Mouse (Mus musculus) limb, embryonic 15.5 days (tissue): ENCODE data around the gene Lyrm7. TPM values are rescaled to one million over a fixed set of nuclear protein-coding genes. Genes with fewer than 3 reads are reported as not detected.

ENCODE experiments used
- ATAC-seq: fragments of 200-750 bp; cut with Nextera tagmentation; 2 replicates; pipeline ENCODE4 v1.8.0; 2017; ENCODE audit warnings: low read depth, moderate TSS enrichment; ENCODE audit not compliant: insufficient number of reproducible peaks, low FRiP score, low TSS enrichment
- H3K27ac ChIP-seq: fragments of 300-500 bp; sonication (generic); 2 replicates; pipeline ENCODE4 v1.5.1; 2015; ENCODE audit warnings: moderate library complexity, mild to moderate bottlenecking, inconsistent platforms
- H3K27me3 ChIP-seq: fragments of 300-500 bp; sonication (generic); 2 replicates; pipeline ENCODE4 v1.6.1; 2015; ENCODE audit warnings: inconsistent platforms
- H3K36me3 ChIP-seq: fragments of 300-500 bp; sonication (generic); 2 replicates; pipeline ENCODE4 v1.6.1; 2015; ENCODE audit warnings: inconsistent platforms
- H3K4me1 ChIP-seq: fragments of 300-500 bp; sonication (generic); 2 replicates; pipeline ENCODE4 v1.6.1; 2015; ENCODE audit warnings: inconsistent platforms
- H3K4me2 ChIP-seq: fragments of 300-500 bp; sonication (generic); 2 replicates; pipeline ENCODE4 v1.6.1; 2015; ENCODE audit warnings: mild to moderate bottlenecking, inconsistent platforms
- H3K4me3 ChIP-seq: fragments of 300-500 bp; sonication (generic); 2 replicates; pipeline ENCODE4 v1.5.1; 2015; ENCODE audit warnings: mild to moderate bottlenecking, inconsistent platforms
- H3K9ac ChIP-seq: fragments of 300-500 bp; sonication (generic); 2 replicates; pipeline ENCODE4 v1.6.1; 2015; ENCODE audit warnings: inconsistent platforms
- H3K9me3 ChIP-seq: fragments of 300-500 bp; sonication (generic); 2 replicates; pipeline ENCODE4 v1.6.1; 2016; ENCODE audit warnings: inconsistent platforms
- WGBS: fragments of 180-500 bp; shearing (Covaris S2); methylation state at CpG from one replicate; pipeline ENCODE4 v1.1.7; 2015; 5-methylcytosine and 5-hydroxymethylcytosine counted together
- polyA plus RNA-seq: library from polyadenylated mRNA; unstranded; fragments of >200 nt; fragmentation: Nextera tagmentation; extraction: Ambion mirVana; gene quantifications from 2 replicates; pipeline ENCODE4 v1.2.1, GENCODE M21; 2015

Gene Lyrm7
- 9.5 and 9.7 TPM in 2 replicates for polyA plus RNA-seq

DNA sequence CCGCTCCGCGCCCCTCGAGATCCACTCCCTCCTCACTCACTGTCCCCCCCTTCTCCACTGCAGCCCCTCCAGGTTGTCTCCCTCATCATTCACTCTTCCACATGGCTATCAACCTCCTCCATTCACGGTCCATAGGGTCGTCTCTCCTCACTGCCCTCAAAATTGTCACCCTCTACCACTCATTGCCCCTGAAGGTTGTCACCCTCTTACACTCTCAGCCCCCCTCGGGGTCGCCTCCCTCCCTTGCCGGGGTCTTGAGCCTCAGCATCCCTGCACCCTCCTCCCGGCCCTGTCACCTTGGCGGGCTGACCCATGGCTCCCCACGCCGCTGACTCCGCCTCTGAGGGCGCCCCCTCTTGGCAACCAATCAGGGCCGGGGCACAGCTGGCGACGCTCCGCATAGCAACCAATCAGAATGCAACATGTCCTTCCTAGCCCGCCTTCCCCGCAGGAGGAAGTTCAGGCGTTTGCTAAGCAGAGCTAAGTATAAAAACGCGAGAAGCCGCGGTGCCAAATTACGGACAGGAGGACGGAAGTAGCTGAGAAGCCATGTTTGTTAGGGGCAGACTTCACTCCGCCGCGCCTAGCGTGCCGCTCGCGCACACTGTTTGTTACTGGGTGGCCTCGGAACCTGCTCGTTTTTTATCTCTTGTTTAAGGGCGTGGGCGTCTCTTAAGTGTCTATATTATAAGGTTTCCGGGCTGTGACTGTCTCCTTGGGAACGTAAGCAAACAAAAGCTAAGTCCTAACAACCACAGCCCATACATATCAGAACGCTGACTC lies at the start of gene Lyrm7:
Gene Lyrm7, minus strand, starts transcription at position 661 of the 783 bp plus-strand sequence.
- under 1% methylated on average over 42 of the region's 42 CpGs for WGBS
- Histone ChIP-seq H3K9me3 (no peaks in the 10 kb centered on the region), H3K27me3 (no peaks in the 10 kb centered on the region), H3K4me3 (peak within 1 kb of the TSS; percentile 61), H3K9ac (peak within 1 kb of the TSS; percentile 68), H3K36me3 (no peaks in the 10 kb centered on the region), H3K4me2 (peak within 1 kb of the TSS; percentile 68), H3K27ac (peak within 1 kb of the TSS; percentile 91), H3K4me1 (peaks cover 6% of the 10 kb centered on the region)
- peak; percentile 97 for ATAC-seq

DNA sequence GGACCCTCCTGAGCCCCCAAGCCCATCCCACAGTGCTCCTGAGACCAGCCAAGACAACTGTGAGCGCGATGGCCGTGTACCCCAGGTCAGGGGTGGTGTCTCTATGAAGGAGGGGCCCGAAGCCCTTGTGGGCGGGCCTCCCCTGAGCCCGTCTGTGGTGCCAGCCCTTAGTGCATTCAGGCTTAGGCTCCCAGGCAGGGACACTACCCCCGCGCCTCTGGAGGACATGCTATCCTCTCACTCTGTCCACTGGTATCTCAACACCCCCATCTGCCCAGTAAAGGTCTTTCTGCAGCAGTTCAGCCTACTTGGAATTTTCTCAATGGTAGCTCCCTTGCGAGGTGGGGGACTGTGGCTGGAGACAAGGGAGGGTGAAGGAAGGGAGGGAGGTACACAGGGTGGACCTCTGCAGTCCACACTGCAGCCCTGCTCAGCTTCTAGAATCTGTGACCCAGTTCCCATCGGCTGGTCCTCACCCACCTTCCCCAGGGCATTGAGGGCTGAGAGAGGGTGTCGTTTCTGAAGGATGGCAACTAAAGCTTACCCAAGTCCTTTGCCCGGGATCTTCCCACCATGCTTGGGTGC lies 49.5 kb upstream of the Lyrm7 start:
- 89% methylated on average over 12 of the region's 12 CpGs for WGBS
- no peak overlapping the region for H3K4me3 ChIP-seq
- no peak overlapping the region for H3K4me2 ChIP-seq
- H3K36me3 ChIP-seq, result peaks cover 63% of the 10 kb centered on the region
- no peak for ATAC-seq
- no peaks in the 10 kb centered on the region for H3K27me3 ChIP-seq
- H3K9ac ChIP-seq, result no peak overlapping the region
- no peaks in the 10 kb centered on the region for H3K9me3 ChIP-seq
- H3K27ac ChIP-seq, result no peak overlapping the region
- H3K4me1 ChIP-seq, result no peaks in the 10 kb centered on the region

DNA sequence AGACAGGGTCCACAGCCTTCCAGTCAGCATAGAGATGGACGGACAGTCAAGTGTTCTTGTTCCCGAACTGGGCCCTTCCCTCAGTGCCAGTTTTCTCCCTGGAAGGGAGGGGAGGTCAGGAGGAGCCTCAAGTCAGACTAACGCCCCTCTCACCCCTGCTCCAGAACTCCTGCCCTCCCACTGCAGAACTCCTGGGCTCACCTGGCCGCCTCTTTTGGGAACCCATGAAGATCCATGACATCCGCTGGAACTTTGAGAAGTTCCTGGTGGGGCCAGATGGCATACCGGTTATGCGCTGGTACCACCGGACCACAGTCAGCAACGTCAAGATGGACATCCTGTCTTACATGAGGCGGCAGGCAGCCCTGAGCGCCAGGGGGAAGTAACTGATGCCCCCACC lies 48.6 kb upstream of the Lyrm7 start:
- 92% methylated on average over 11 of the region's 11 CpGs for WGBS
- Histone ChIP-seq H3K9me3 (no peaks in the 10 kb centered on the region), H3K36me3 (peaks cover 54% of the 10 kb centered on the region), H3K4me1 (no peaks in the 10 kb centered on the region), H3K27ac (no peak overlapping the region), H3K27me3 (no peaks in the 10 kb centered on the region), H3K4me2 (no peak overlapping the region), H3K4me3 (no peak overlapping the region), H3K9ac (no peak overlapping the region)
- no peak for ATAC-seq

DNA sequence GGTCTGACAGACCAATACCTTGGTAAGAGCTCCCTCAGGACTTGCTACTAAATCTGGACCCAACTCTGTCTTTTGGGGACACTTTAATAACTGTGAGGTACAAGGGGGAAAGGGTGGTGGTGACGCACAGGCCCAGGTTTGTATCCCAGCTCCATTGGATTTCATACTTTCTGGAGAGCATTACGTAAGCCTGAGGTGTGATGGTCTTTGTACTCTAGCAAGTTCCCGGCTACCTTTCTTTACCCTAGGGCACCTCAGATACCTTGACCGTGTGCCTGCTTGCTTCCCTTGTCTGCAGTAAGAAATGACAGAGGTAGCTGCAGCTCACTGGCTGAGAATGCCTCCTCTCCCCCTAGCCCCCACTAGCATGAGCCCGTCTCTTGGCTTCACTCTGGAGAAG lies 46.5 kb upstream of the Lyrm7 start:
- no peak overlapping the region for H3K4me2 ChIP-seq
- no peaks in the 10 kb centered on the region for H3K9me3 ChIP-seq
- H3K27ac ChIP-seq, result no peak overlapping the region
- H3K4me1 ChIP-seq, result peaks cover 12% of the 10 kb centered on the region
- H3K4me3 ChIP-seq, result no peak overlapping the region
- 0 out of 2 replicates have a peak, but pooled peaks cover 2% of the 10 kb centered on the region for H3K27me3 ChIP-seq
- 82% methylated on average over 5 of the region's 5 CpGs for WGBS
- H3K9ac ChIP-seq, result no peak overlapping the region
- H3K36me3 ChIP-seq, result peaks cover 37% of the 10 kb centered on the region; the same call in 1 of the 2 replicates
- no peak for ATAC-seq

DNA sequence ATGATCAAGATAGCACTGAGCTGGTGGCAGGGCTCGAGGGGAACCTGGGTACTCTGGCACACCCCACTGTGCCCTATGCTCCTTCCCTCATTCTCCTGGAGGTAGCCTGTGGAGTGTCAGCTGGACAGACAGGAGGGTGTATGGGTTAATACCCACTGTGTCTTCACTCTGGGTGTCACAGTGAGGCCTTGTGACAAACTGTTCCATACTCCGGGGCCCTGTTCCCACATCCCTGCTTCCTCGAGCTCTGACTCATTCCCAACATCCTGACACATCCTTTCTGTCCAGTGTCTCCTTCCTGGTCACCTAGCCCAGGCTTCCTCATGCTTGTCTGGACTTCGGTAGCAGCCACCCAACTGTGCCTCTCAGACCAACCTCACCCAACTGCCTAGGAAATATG lies 45.8 kb upstream of the Lyrm7 start:
- no peak overlapping the region for H3K4me2 ChIP-seq
- ATAC-seq, result no peak
- H3K27ac ChIP-seq, result no peak overlapping the region
- H3K4me3 ChIP-seq, result no peak overlapping the region
- H3K9me3 ChIP-seq, result no peaks in the 10 kb centered on the region
- H3K9ac ChIP-seq, result no peak overlapping the region
- H3K4me1 ChIP-seq, result peaks cover 13% of the 10 kb centered on the region
- H3K36me3 ChIP-seq, result peaks cover 31% of the 10 kb centered on the region; the same call in 1 of the 2 replicates
- 0 out of 2 replicates have a peak, but pooled peaks cover 2% of the 10 kb centered on the region for H3K27me3 ChIP-seq
- WGBS, result 74% methylated on average over 4 of the region's 4 CpGs

DNA sequence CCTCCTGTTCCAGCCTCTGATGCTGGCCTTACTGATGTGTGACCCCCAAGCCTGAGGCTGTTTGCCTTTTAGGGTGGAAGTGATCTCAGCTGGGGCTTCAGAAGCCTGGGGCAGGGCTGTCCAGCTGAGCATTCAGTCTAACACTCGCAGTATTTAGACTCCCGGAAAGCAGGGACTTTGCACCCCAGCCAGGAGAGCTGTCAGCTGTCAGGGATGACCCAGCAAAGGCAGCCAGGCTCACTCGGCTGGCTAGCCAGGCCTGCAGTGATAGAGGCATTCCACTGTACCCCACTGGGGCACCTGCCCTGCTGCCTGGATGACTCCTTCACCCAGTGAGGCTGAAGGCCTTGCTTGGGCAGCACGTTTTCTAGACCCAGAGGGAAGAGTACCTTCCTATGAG lies 45.2 kb upstream of the Lyrm7 start:
- ATAC-seq, result no peak
- H3K36me3 ChIP-seq, result peaks cover 26% of the 10 kb centered on the region; the same call in 1 of the 2 replicates
- H3K9me3 ChIP-seq, result no peaks in the 10 kb centered on the region
- H3K4me1 ChIP-seq, result peaks cover 13% of the 10 kb centered on the region
- H3K4me2 ChIP-seq, result no peak overlapping the region
- no peak overlapping the region for H3K27ac ChIP-seq
- no peak overlapping the region for H3K4me3 ChIP-seq
- 0 out of 2 replicates have a peak, but pooled peaks cover 2% of the 10 kb centered on the region for H3K27me3 ChIP-seq
- 64% methylated on average over 4 of the region's 4 CpGs for WGBS
- H3K9ac ChIP-seq, result no peak overlapping the region

DNA sequence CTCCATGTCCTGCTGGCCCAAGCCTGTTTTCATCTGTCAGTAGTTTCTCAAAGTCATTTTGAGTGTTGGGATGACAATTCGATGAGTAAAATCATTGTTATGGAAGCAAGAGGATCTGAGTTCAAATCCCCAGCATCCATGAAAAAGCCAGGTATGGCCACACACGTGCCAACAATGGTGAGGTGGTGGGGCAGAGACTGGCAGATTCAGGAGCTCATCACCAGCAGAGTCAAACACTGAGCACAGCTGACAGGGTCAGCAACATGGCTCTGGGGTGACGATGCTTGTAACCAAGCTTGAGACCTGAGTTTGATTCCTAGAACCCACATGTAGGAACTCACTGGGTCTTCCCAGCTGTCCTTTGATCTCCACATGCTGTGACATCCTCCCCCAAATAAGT lies 44.4 kb upstream of the Lyrm7 start:
- no peak for ATAC-seq
- no peak overlapping the region for H3K9ac ChIP-seq
- H3K36me3 ChIP-seq, result 0 out of 2 replicates have a peak, but pooled peaks cover 18% of the 10 kb centered on the region
- no peak overlapping the region for H3K4me3 ChIP-seq
- H3K27me3 ChIP-seq, result 0 out of 2 replicates have a peak, but pooled peaks cover 2% of the 10 kb centered on the region
- 89% methylated on average over 3 of the region's 3 CpGs for WGBS
- H3K9me3 ChIP-seq, result no peaks in the 10 kb centered on the region
- no peak overlapping the region for H3K27ac ChIP-seq
- H3K4me1 ChIP-seq, result peaks cover 13% of the 10 kb centered on the region
- no peak overlapping the region for H3K4me2 ChIP-seq

DNA sequence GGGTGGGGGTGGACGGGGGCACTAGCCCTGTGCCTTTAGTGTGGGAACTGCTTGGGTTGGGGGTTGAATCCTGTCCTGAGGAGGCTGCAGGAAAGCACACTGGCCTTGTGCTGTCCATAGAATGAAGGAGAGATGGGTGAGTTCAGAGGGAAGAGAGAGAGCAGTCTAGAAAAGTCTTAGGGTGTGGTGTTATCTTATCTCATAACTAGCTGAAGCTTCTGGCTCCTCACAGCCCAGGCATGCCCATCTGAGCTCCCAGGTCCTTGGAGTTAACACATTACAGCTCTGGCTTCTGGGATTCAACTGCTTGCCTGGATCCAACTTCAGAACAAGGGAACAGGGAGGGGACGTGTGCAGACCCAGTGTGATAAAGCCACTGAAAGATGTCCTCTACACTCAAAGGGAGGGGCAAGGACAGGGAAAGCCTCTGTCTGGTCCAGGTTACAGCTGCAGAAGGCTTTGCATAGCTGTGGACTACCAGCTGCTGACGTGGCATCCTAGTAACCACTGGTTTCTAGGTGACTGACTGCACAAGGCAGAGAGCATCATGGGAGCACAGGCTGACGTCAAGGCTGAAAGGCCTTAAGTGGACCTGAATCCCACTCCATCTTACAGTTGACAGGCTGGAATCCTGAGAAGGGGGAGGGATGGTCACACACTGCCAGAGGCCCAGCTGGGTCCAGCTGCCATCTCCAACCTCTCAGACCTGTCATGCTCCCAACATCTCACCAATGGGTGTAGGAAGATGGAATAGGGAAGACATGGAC lies 43.4 kb upstream of the Lyrm7 start:
- 44% methylated on average over 4 of the region's 4 CpGs for WGBS
- H3K9me3 ChIP-seq, result no peaks in the 10 kb centered on the region
- ATAC-seq, result no peak

DNA sequence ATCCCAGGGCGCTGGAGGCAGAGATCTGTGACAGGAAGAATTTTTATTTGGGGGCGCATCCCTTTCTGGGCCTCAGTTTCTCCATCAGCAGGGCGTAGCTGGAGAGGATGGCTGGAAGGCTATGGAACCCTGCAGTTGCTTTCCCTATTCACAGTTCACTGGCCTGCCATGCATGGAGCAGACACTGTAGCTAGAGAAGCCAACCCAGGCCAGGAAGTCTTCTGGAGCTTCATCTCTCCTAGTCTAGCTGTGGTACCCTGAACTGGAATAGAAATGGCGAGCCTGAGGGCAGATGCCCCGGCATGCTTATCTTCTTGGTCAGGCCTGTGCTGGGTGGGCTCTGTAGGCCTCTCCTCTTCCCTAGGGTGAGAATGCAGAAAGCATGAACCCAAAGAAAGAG lies 42.6 kb upstream of the Lyrm7 start:
- Histone ChIP-seq H3K4me1 (peaks cover 13% of the 10 kb centered on the region), H3K4me3 (peak overlapping the region; percentile 46), H3K36me3 (0 out of 2 replicates have a peak, but pooled peaks cover 3% of the 10 kb centered on the region), H3K27me3 (0 out of 2 replicates have a peak, but pooled peaks cover 2% of the 10 kb centered on the region), H3K27ac (no peak overlapping the region), H3K9me3 (no peaks in the 10 kb centered on the region), H3K4me2 (peak overlapping the region; percentile 94), H3K9ac (no peak overlapping the region)
- 71% methylated on average over 5 of the region's 5 CpGs for WGBS
- ATAC-seq, result no peak

More for the DNA sequence above, 43.4 kb upstream of the Lyrm7 start:
- Histone ChIP-seq H3K4me2 (no peak overlapping the region), H3K4me1 (peaks cover 13% of the 10 kb centered on the region), H3K36me3 (0 out of 2 replicates have a peak, but pooled peaks cover 8% of the 10 kb centered on the region), H3K27ac (no peak overlapping the region), H3K4me3 (no peak overlapping the region), H3K9ac (no peak overlapping the region), H3K27me3 (0 out of 2 replicates have a peak, but pooled peaks cover 2% of the 10 kb centered on the region)

DNA sequence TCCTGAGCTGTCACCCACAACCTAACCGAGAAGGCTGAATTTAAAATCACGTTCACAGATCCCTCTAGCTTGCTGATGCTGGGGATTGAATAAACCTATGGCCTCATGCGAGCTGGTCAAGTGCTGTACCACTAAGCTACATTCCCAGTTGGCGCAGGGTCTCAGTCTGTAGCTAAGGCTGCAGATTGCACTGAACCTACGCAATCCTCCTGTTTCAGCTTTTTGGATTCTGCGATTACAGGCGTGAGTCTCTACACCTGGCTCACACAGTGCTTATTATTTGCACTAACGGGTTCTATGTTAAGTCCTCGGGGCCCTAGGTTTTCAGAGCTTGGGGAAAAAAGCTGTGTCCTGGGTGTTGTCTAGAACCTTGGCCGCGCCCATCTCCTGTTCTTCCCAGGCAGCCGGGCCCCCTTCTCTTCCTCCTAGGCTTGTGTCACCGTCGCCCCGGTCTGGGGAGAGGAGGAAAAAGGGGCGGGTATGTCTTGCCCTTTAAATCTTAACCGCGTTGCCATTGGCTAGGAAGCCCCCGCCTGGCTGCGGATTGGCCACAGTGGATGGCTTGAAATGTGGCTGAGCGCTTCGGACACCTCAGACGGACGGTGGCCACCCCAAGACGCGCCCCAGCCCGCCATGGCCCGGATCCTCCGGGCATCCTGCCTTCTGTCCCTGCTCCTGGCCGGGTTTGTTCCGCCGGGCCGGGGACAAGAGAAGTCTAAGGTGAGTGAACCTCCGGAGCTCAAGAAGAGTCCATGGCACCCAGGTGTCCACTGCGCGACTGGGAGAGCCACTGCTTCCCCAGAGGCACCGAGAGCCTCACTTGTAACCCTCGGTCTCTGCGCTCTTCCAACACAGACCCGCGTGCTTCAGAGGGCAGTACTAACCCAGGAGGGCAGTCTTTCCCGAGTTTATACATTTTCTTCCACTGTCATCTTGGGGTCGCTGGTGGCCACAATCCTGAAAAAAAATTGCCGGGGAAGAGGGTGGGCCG lies 41.9 kb upstream of the Lyrm7 start, which contains the start of gene Gpx3:
Gene Gpx3, plus strand, starts transcription at position 121 of the 991 bp plus-strand sequence.
- H3K36me3 ChIP-seq, result no peaks in the 10 kb centered on the region
- ATAC-seq, result peak; percentile 69
- H3K9ac ChIP-seq, result peak within 1 kb of the TSS; percentile 39
- H3K27me3 ChIP-seq, result 0 out of 2 replicates have a peak, but pooled peaks cover 2% of the 10 kb centered on the region
- H3K27ac ChIP-seq, result no peak within 1 kb of the TSS
- H3K4me1 ChIP-seq, result peaks cover 13% of the 10 kb centered on the region
- H3K9me3 ChIP-seq, result no peaks in the 10 kb centered on the region
- 15% methylated on average over 42 of the region's 45 CpGs for WGBS
- H3K4me2 ChIP-seq, result peak within 1 kb of the TSS; percentile 94
- H3K4me3 ChIP-seq, result peak within 1 kb of the TSS; percentile 46
